Mouse (Mus musculus): Measurements from ENCODE around the gene Krtap4-1. TPM values are rescaled to one million over a fixed set of nuclear protein-coding genes. Genes with fewer than 3 reads are reported as not detected.

Gene Krtap4-1
- polyA plus RNA-seq (2015; fragmentation: Illumina TruSeq; extraction: RNeasy Lipid Tissue Mini Kit (QIAGEN cat#74804); ENCODE audit: low read depth, low replicate concordance) = not detected

GRCm38 (mm10) chr11:99628138-99628537, at the start of gene Krtap4-1:
Gene Krtap4-1, minus strand, starts transcription at chr11:99628238.

GRCm38 (mm10) chr11:99665860-99666259, 37.8 kb upstream of the Krtap4-1 start, which contains the start of gene Krtap4-6:
Gene Krtap4-6, minus strand, starts transcription at chr11:99665960.

GRCm38 (mm10) chr11:99658467-99659010, 30.5 kb upstream of the Krtap4-1 start, which contains the start of gene Gm11563:
Gene Gm11563, minus strand, starts transcription at chr11:99658960.

GRCm38 (mm10) chr11:99650136-99650535, 22.1 kb upstream of the Krtap4-1 start, which contains the start of gene Gm11555:
Gene Gm11555, minus strand, starts transcription at chr11:99650236.

DNA sequence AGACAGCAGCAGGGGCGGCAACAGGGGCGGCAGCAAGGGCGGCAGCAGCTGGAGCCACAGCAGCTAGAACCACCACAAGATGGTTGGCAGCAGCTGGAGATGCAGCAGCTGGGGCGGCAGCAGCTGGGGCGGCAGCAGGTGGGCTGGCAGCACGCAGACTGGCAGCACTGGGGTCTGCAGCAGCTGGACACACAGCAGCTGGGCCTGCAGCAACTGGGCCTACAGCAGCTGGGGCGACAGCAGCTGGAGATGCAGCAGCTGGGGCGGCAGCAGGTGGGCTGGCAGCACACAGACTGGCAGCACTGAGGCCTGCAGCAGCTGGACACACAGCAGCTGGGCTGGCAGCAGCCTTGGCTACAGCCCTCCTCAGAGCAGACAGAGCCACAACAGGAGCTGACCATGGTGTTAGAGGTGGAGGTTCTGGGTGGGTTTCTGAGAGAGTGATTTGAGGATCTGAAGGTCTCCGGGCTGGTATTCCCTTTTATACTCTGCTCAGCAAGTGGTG, 15.6 kb upstream of the Krtap4-1 start, which contains the start of gene Krtap4-7:
TSS of gene Krtap4-7 (minus strand) at position 455 of the 505 bp plus-strand sequence.

GRCm38 (mm10) chr11:99634653-99635134, 6.7 kb upstream of the Krtap4-1 start, which contains the start of gene Krtap4-2:
Gene Krtap4-2, minus strand, starts transcription at chr11:99635084.

DNA sequence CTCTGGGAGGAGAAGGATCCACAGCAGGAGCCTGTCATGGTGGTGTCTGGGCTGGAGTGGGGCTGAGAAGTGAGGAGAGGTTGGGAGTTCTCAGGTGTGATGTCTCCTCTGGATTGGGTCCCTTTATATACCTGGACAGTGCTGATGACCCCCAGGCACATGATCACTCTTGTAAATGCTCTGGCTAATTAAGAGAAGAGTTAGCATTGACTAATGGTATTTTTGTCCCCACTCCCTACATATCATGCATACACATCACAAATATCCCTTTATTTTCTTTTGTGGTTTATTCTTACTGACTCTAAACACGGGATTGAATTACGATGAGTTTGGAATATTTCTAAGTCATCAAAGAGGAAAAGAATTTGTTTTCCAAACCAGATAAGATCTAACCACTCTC, 7.7 kb downstream of the Krtap4-1 start, which contains the start of gene Gm11562:
TSS of gene Gm11562 (minus strand) at position 101 of the 400 bp plus-strand sequence.

DNA sequence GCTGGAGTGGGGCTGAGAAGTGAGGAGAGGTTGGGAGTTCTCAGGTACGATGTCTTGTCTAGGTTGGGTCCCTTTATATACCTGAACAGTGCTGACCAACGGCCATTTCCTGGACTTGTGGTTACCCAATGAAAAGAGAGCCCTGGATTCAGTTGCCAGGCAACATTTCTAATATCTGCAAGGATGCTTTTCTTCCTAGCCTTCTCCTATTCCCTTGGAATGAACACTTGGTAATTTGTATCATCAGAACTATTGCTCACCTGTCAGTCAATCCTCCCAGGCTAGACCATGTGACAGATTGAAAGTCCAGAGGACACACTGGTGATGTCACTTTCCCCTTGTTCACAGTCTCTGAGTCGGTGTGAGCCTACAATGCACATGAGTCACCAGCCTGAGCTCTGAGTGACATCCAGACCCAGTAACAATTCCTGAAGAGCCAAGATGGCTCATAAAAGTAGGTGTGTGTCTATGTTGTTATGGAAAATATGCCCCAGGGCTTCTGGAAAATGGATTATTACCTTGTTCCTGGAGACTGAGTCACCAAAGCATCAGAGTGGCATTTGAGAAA, 13.2 kb downstream of the Krtap4-1 start, which contains the start of gene Krtap2-4:
TSS of gene Krtap2-4 (minus strand) at position 51 of the 568 bp plus-strand sequence.

GRCm38 (mm10) chr11:99610089-99610488, 17.9 kb downstream of the Krtap4-1 start, which contains the start of gene Gm11937:
Gene Gm11937, minus strand, starts transcription at chr11:99610189.

DNA sequence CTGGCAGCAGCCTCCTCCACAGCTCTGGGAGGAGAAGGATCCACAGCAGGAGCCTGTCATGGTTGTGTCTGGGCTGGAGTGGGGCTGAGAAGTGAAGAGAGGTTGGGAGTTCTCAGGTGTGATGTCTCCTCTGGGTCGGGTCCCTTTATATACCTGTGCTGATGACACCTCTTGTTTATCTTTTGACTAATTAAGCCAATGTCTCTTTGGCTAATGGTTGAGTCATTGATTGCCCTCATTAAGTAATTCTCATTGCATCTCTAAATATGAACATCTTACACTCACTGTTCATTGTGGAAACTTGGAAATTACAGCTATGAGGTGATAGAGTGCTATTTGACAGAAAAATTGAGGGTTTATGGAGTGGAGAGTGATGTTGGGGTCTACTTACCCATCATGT, 24.8 kb downstream of the Krtap4-1 start, which contains the start of gene Gm11938:
TSS of gene Gm11938 (minus strand) at position 101 of the 400 bp plus-strand sequence.

DNA sequence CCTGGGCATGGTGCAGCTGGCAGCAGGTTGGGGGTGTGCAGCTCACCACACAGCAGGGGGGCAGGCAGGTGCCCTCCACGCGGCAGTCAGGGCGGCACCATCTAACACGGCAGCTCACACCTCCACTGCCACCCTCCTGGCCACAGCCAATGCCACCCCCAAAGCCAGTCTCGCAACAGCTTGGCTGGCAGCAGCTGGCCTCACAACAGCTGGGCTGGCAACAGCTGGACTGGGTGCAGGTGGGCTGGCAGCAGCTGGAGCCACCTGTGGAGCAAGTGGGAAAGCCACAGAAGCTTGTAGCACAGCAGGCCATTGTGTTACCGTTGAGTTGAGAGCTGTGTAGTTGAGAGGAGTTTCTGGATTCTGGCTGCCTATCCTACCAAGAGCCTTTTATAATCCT, 30.3 kb downstream of the Krtap4-1 start, which contains the start of gene Krtap9-3:
TSS of gene Krtap9-3 (minus strand) at position 364 of the 400 bp plus-strand sequence.

GRCm38 (mm10) chr11:99590981-99591380, 37.1 kb downstream of the Krtap4-1 start, which contains the start of gene Krtap1-3:
Gene Krtap1-3, minus strand, starts transcription at chr11:99591339.

DNA sequence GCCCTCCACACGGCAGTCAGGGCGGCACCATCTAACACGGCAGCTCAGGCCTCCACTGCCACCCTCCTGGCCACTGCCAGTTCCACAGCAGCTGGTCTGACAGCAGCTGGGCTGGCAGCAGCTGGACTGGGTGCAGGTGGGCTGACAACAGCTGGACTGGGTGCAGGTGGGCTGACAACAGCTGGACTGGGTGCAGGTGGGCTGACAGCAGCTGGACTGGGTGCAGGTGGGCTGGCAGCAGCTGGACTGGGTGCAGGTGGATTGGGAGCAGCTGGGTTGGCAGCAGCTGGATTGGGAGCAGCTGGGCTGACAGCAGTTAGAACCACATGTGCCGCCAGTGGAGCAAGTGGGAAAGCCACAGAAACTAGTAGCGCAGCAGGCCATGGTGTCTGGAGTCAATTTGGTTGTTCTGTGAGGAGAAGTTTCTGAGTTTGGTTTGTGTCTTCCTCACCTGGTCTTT, 44.8 kb downstream of the Krtap4-1 start, which contains the start of gene Krtap1-4:
TSS of gene Krtap1-4 (minus strand) at position 410 of the 460 bp plus-strand sequence.

GRCm38 (mm10) chr11:99580636-99581035, 47.4 kb downstream of the Krtap4-1 start, which contains the start of gene Krtap1-5:
Gene Krtap1-5, minus strand, starts transcription at chr11:99581016.

Other genes with a start within 250 kb of the Krtap4-1 start
- gene Krt10, start 238.9 kb downstream of the Krtap4-1 start, polyA plus RNA-seq (2015; fragmentation: Illumina TruSeq; extraction: RNeasy Lipid Tissue Mini Kit (QIAGEN cat#74804); ENCODE audit: low read depth, low replicate concordance) = 18.1 TPM
- 13.0 TPM for gene Krt12, start 206.0 kb downstream of the Krtap4-1 start, polyA plus RNA-seq (2015; fragmentation: Illumina TruSeq; extraction: RNeasy Lipid Tissue Mini Kit (QIAGEN cat#74804); ENCODE audit: low read depth, low replicate concordance)
- 0.22 TPM for gene Krt20, start 190.1 kb downstream of the Krtap4-1 start, polyA plus RNA-seq (2015; fragmentation: Illumina TruSeq; extraction: RNeasy Lipid Tissue Mini Kit (QIAGEN cat#74804); ENCODE audit: low read depth, low replicate concordance)
- not detected for gene Krt23, start 135.1 kb downstream of the Krtap4-1 start, polyA plus RNA-seq (2015; fragmentation: Illumina TruSeq; extraction: RNeasy Lipid Tissue Mini Kit (QIAGEN cat#74804); ENCODE audit: low read depth, low replicate concordance)
- not detected for gene Krt39, start 106.9 kb downstream of the Krtap4-1 start, polyA plus RNA-seq (2015; fragmentation: Illumina TruSeq; extraction: RNeasy Lipid Tissue Mini Kit (QIAGEN cat#74804); ENCODE audit: low read depth, low replicate concordance)
- gene Krt40, start 85.1 kb downstream of the Krtap4-1 start, polyA plus RNA-seq (2015; fragmentation: Illumina TruSeq; extraction: RNeasy Lipid Tissue Mini Kit (QIAGEN cat#74804); ENCODE audit: low read depth, low replicate concordance) = not detected
- not detected for gene Krtap3-3, start 77.4 kb downstream of the Krtap4-1 start, polyA plus RNA-seq (2015; fragmentation: Illumina TruSeq; extraction: RNeasy Lipid Tissue Mini Kit (QIAGEN cat#74804); ENCODE audit: low read depth, low replicate concordance)
- not detected for gene Krtap3-2, start 71.4 kb downstream of the Krtap4-1 start, polyA plus RNA-seq (2015; fragmentation: Illumina TruSeq; extraction: RNeasy Lipid Tissue Mini Kit (QIAGEN cat#74804); ENCODE audit: low read depth, low replicate concordance)
- not detected for gene Gm11939, start 68.8 kb downstream of the Krtap4-1 start, polyA plus RNA-seq (2015; fragmentation: Illumina TruSeq; extraction: RNeasy Lipid Tissue Mini Kit (QIAGEN cat#74804); ENCODE audit: low read depth, low replicate concordance)
- gene Krtap3-1, start 61.6 kb downstream of the Krtap4-1 start, polyA plus RNA-seq (2015; fragmentation: Illumina TruSeq; extraction: RNeasy Lipid Tissue Mini Kit (QIAGEN cat#74804); ENCODE audit: low read depth, low replicate concordance) = not detected
- gene Krtap1-5, start 47.2 kb downstream of the Krtap4-1 start, polyA plus RNA-seq (2015; fragmentation: Illumina TruSeq; extraction: RNeasy Lipid Tissue Mini Kit (QIAGEN cat#74804); ENCODE audit: low read depth, low replicate concordance) = not detected
- not detected for gene Krtap1-4, start 44.6 kb downstream of the Krtap4-1 start, polyA plus RNA-seq (2015; fragmentation: Illumina TruSeq; extraction: RNeasy Lipid Tissue Mini Kit (QIAGEN cat#74804); ENCODE audit: low read depth, low replicate concordance)
- not detected for gene Krtap1-3, start 36.9 kb downstream of the Krtap4-1 start, polyA plus RNA-seq (2015; fragmentation: Illumina TruSeq; extraction: RNeasy Lipid Tissue Mini Kit (QIAGEN cat#74804); ENCODE audit: low read depth, low replicate concordance)
- not detected for gene Krtap9-3, start 30.1 kb downstream of the Krtap4-1 start, polyA plus RNA-seq (2015; fragmentation: Illumina TruSeq; extraction: RNeasy Lipid Tissue Mini Kit (QIAGEN cat#74804); ENCODE audit: low read depth, low replicate concordance)
- gene Gm11938, start 24.9 kb downstream of the Krtap4-1 start, polyA plus RNA-seq (2015; fragmentation: Illumina TruSeq; extraction: RNeasy Lipid Tissue Mini Kit (QIAGEN cat#74804); ENCODE audit: low read depth, low replicate concordance) = not detected
- gene Gm11937, start 18.0 kb downstream of the Krtap4-1 start, polyA plus RNA-seq (2015; fragmentation: Illumina TruSeq; extraction: RNeasy Lipid Tissue Mini Kit (QIAGEN cat#74804); ENCODE audit: low read depth, low replicate concordance) = not detected
- gene Krtap2-4, start 13.4 kb downstream of the Krtap4-1 start, polyA plus RNA-seq (2015; fragmentation: Illumina TruSeq; extraction: RNeasy Lipid Tissue Mini Kit (QIAGEN cat#74804); ENCODE audit: low read depth, low replicate concordance) = not detected
- not detected for gene Gm11562, start 7.8 kb downstream of the Krtap4-1 start, polyA plus RNA-seq (2015; fragmentation: Illumina TruSeq; extraction: RNeasy Lipid Tissue Mini Kit (QIAGEN cat#74804); ENCODE audit: low read depth, low replicate concordance)
- gene Krtap4-2, start 6.8 kb upstream of the Krtap4-1 start, polyA plus RNA-seq (2015; fragmentation: Illumina TruSeq; extraction: RNeasy Lipid Tissue Mini Kit (QIAGEN cat#74804); ENCODE audit: low read depth, low replicate concordance) = not detected
- gene Krtap4-7, start 15.9 kb upstream of the Krtap4-1 start, polyA plus RNA-seq (2015; fragmentation: Illumina TruSeq; extraction: RNeasy Lipid Tissue Mini Kit (QIAGEN cat#74804); ENCODE audit: low read depth, low replicate concordance) = not detected
- not detected for gene Gm11555, start 22.0 kb upstream of the Krtap4-1 start, polyA plus RNA-seq (2015; fragmentation: Illumina TruSeq; extraction: RNeasy Lipid Tissue Mini Kit (QIAGEN cat#74804); ENCODE audit: low read depth, low replicate concordance)
- not detected for gene Gm11563, start 30.7 kb upstream of the Krtap4-1 start, polyA plus RNA-seq (2015; fragmentation: Illumina TruSeq; extraction: RNeasy Lipid Tissue Mini Kit (QIAGEN cat#74804); ENCODE audit: low read depth, low replicate concordance)
- not detected for gene Krtap4-6, start 37.7 kb upstream of the Krtap4-1 start, polyA plus RNA-seq (2015; fragmentation: Illumina TruSeq; extraction: RNeasy Lipid Tissue Mini Kit (QIAGEN cat#74804); ENCODE audit: low read depth, low replicate concordance)
- gene Gm14190, start 62.5 kb upstream of the Krtap4-1 start, polyA plus RNA-seq (2015; fragmentation: Illumina TruSeq; extraction: RNeasy Lipid Tissue Mini Kit (QIAGEN cat#74804); ENCODE audit: low read depth, low replicate concordance) = not detected
- gene Gm14180, start 106.1 kb upstream of the Krtap4-1 start, polyA plus RNA-seq (2015; fragmentation: Illumina TruSeq; extraction: RNeasy Lipid Tissue Mini Kit (QIAGEN cat#74804); ENCODE audit: low read depth, low replicate concordance) = not detected
- not detected for gene Gm11595, start 144.7 kb upstream of the Krtap4-1 start, polyA plus RNA-seq (2015; fragmentation: Illumina TruSeq; extraction: RNeasy Lipid Tissue Mini Kit (QIAGEN cat#74804); ENCODE audit: low read depth, low replicate concordance)
- gene Krtap4-8, start 152.5 kb upstream of the Krtap4-1 start, polyA plus RNA-seq (2015; fragmentation: Illumina TruSeq; extraction: RNeasy Lipid Tissue Mini Kit (QIAGEN cat#74804); ENCODE audit: low read depth, low replicate concordance) = not detected
- gene Krtap4-9, start 157.0 kb upstream of the Krtap4-1 start, polyA plus RNA-seq (2015; fragmentation: Illumina TruSeq; extraction: RNeasy Lipid Tissue Mini Kit (QIAGEN cat#74804); ENCODE audit: low read depth, low replicate concordance) = not detected
- not detected for gene Gm11596, start 165.2 kb upstream of the Krtap4-1 start, polyA plus RNA-seq (2015; fragmentation: Illumina TruSeq; extraction: RNeasy Lipid Tissue Mini Kit (QIAGEN cat#74804); ENCODE audit: low read depth, low replicate concordance)
- not detected for gene Gm11569, start 170.7 kb upstream of the Krtap4-1 start, polyA plus RNA-seq (2015; fragmentation: Illumina TruSeq; extraction: RNeasy Lipid Tissue Mini Kit (QIAGEN cat#74804); ENCODE audit: low read depth, low replicate concordance)
- not detected for gene Gm11554, start 176.2 kb upstream of the Krtap4-1 start, polyA plus RNA-seq (2015; fragmentation: Illumina TruSeq; extraction: RNeasy Lipid Tissue Mini Kit (QIAGEN cat#74804); ENCODE audit: low read depth, low replicate concordance)
- gene Krtap4-13, start 181.7 kb upstream of the Krtap4-1 start, polyA plus RNA-seq (2015; fragmentation: Illumina TruSeq; extraction: RNeasy Lipid Tissue Mini Kit (QIAGEN cat#74804); ENCODE audit: low read depth, low replicate concordance) = not detected
- not detected for gene Gm11564, start 187.4 kb upstream of the Krtap4-1 start, polyA plus RNA-seq (2015; fragmentation: Illumina TruSeq; extraction: RNeasy Lipid Tissue Mini Kit (QIAGEN cat#74804); ENCODE audit: low read depth, low replicate concordance)
- not detected for gene 2300003K06Rik, start 209.8 kb upstream of the Krtap4-1 start, polyA plus RNA-seq (2015; fragmentation: Illumina TruSeq; extraction: RNeasy Lipid Tissue Mini Kit (QIAGEN cat#74804); ENCODE audit: low read depth, low replicate concordance)
- not detected for gene Krtap4-16, start 223.4 kb upstream of the Krtap4-1 start, polyA plus RNA-seq (2015; fragmentation: Illumina TruSeq; extraction: RNeasy Lipid Tissue Mini Kit (QIAGEN cat#74804); ENCODE audit: low read depth, low replicate concordance)
- gene Gm11568, start 229.7 kb upstream of the Krtap4-1 start, polyA plus RNA-seq (2015; fragmentation: Illumina TruSeq; extraction: RNeasy Lipid Tissue Mini Kit (QIAGEN cat#74804); ENCODE audit: low read depth, low replicate concordance) = not detected
- not detected for gene Gm11559, start 236.2 kb upstream of the Krtap4-1 start, polyA plus RNA-seq (2015; fragmentation: Illumina TruSeq; extraction: RNeasy Lipid Tissue Mini Kit (QIAGEN cat#74804); ENCODE audit: low read depth, low replicate concordance)
- not detected for gene Krtap9-1, start 245.2 kb upstream of the Krtap4-1 start, polyA plus RNA-seq (2015; fragmentation: Illumina TruSeq; extraction: RNeasy Lipid Tissue Mini Kit (QIAGEN cat#74804); ENCODE audit: low read depth, low replicate concordance)